Mouse (Mus musculus) forebrain, embryonic 16.5 days (tissue): ENCODE results near the gene Chrna1. TPM values are rescaled to one million over a fixed set of nuclear protein-coding genes. Genes with fewer than 3 reads are reported as not detected.
A peak's percentile ranks its signal among the peaks of the same experiment; 100 is the strongest.

ENCODE experiments used
- ATAC-seq: fragments of 200-750 bp; cut with Nextera tagmentation; 2 replicates; pipeline ENCODE4 v1.8.0; 2017; ENCODE audit warnings: mild to moderate bottlenecking, moderate library complexity
- H3K27ac ChIP-seq: fragments of 300-500 bp; sonication (generic); 2 replicates; pipeline ENCODE4 v1.5.1; 2014; ENCODE audit warnings: low read length, control low read depth
- H3K27me3 ChIP-seq: fragments of 300-500 bp; sonication (generic); replicated peaks from 2 replicates; pipeline ENCODE4 v1.6.1; 2014; ENCODE audit warnings: low read length; ENCODE audit not compliant: control insufficient read depth, insufficient read depth
- H3K36me3 ChIP-seq: fragments of 300-500 bp; sonication (generic); 2 replicates; pipeline ENCODE4 v1.6.1; 2014; ENCODE audit not compliant: control insufficient read depth, insufficient read depth
- H3K4me1 ChIP-seq: fragments of 300-500 bp; sonication (generic); replicated peaks from 2 replicates; pipeline ENCODE4 v1.6.1; 2014; ENCODE audit warnings: low read length; ENCODE audit not compliant: control insufficient read depth, insufficient read depth
- H3K4me2 ChIP-seq: fragments of 300-500 bp; sonication (generic); 2 replicates; pipeline ENCODE4 v1.6.1; 2014; ENCODE audit warnings: mild to moderate bottlenecking, low read length, control low read depth
- H3K4me3 ChIP-seq: fragments of 300-500 bp; sonication (generic); replicated peaks from 2 replicates; pipeline ENCODE4 v1.5.1; 2014; ENCODE audit warnings: mild to moderate bottlenecking, low read length, control low read depth
- H3K9ac ChIP-seq: fragments of 300-500 bp; sonication (generic); replicated peaks from 2 replicates; pipeline ENCODE4 v1.6.1; 2014; ENCODE audit warnings: low read depth, low read length, control low read depth
- H3K9me3 ChIP-seq: fragments of 300-500 bp; sonication (generic); 2 replicates; pipeline ENCODE4 v1.6.1; 2016; ENCODE audit warnings: low read length; ENCODE audit not compliant: control insufficient read depth
- WGBS: fragments of 180-500 bp; shearing (Covaris S2); extraction: QIAGEN DNeasy Blood & Tissue Kit; methylation state at CpG from one replicate; pipeline ENCODE4 v1.1.7; 2014; 5-methylcytosine and 5-hydroxymethylcytosine counted together
- polyA plus RNA-seq: library from polyadenylated mRNA; unstranded; fragments of >200 nt; fragmentation: Nextera tagmentation; extraction: Ambion mirVana; gene quantifications from 2 replicates; pipeline ENCODE4 v1.2.1, GENCODE M21; 2015

Chrna1 gene
- polyA plus RNA-seq, 1 experiment from 2014 or later: 0.10 TPM

DNA sequence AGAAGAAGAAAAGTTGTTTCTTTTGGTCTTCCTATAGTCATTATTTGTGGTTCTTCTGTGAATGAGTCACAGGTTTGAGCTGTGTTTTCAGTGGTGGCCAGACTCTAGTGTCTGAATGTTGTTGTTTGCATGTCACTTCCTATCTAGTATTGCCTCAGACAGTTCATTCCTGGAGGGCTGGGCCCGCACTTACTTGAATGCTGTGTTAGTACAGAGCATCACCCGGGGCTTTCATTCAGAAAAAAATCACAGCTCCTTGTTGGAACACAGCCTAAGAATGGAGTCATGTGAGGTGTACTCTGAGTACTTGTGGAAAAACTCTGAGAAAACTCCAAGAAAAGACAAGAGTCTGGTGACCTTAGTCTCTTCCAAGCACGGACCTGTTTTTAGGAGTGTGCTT lies 27.2 kb downstream of the Chrna1 start:
- Histone ChIP-seq H3K4me1 (0 out of 2 replicates have a peak, but pooled peaks cover 2% of the 10 kb centered on the region), H3K9ac (no peak overlapping the region), H3K36me3 (no peaks in the 10 kb centered on the region), H3K4me2 (no peak overlapping the region), H3K27ac (no peak overlapping the region), H3K4me3 (no peak overlapping the region), H3K9me3 (no peaks in the 10 kb centered on the region), H3K27me3 (no peaks in the 10 kb centered on the region)
- WGBS: 82% methylated on average over 3 of the region's 3 CpGs
- ATAC-seq: no peak

DNA sequence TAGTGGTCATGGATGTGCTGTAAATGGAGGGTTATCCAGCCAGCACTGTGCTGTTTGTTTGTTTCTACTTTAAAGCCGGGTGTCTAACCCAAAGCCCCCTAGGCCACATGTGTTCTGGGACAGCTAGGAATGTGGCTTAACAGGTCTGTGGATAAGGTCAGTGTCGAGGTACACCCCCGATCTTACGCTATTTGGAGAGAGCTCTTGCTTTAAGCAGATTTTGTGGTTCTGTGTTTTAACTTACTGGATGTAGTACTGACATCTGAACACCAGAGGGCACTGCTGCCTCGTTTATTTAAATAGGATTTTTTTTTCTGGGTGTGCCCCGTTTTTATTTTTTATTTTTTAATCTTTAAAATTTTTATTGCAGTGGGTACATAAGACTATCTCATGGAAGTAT lies 29.4 kb downstream of the Chrna1 start:
- 22% methylated on average over 6 of the region's 6 CpGs for WGBS
- no peaks in the 10 kb centered on the region for H3K9me3 ChIP-seq
- H3K4me2 ChIP-seq: peak overlapping the region; percentile 37; the same call in 1 of the 2 replicates
- H3K27me3 ChIP-seq: no peaks in the 10 kb centered on the region
- no peaks in the 10 kb centered on the region for H3K36me3 ChIP-seq
- H3K4me1 ChIP-seq: 0 out of 2 replicates have a peak, but pooled peaks cover 2% of the 10 kb centered on the region
- ATAC-seq: no peak
- no peak overlapping the region for H3K27ac ChIP-seq
- no peak overlapping the region for H3K4me3 ChIP-seq
- 0 out of 2 replicates have a peak overlapping the region, but pooled peaks have one; percentile 22 for H3K9ac ChIP-seq

- Histone ChIP-seq H3K4me3 (no peak overlapping the region), H3K4me2 (no peak overlapping the region), H3K27ac (no peak overlapping the region), H3K36me3 (no peaks in the 10 kb centered on the region), H3K9me3 (no peaks in the 10 kb centered on the region), H3K9ac (no peak overlapping the region), H3K4me1 (0 out of 2 replicates have a peak, but pooled peaks cover 3% of the 10 kb centered on the region), H3K27me3 (no peaks in the 10 kb centered on the region)
- 67% methylated on average over 2 of the region's 2 CpGs for whole genome bisulfite sequencing
- ATAC-seq: no peak
Measured at GRCm38 (mm10) chr2:73548542-73548941, 31.6 kb downstream of the Chrna1 start.

DNA sequence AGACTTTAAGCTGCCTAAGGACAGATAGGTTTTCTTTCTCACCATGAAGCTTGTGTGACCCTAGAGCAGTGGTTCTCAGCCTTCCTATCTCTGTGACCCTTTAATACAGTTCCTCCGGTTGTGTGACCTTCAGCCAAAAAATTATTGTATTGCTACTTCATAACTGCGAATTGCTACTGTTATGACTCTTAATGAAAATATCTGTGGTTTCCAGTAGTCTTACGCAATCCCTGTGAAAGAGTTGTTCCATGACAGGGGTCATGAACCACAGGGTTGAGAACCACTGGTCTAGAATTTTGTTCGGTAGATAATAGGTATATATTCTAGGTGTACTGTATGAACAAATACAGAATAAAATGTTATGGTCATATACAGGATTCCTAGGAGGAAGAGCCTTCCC lies 32.9 kb downstream of the Chrna1 start:
- H3K27ac ChIP-seq: no peak overlapping the region
- H3K4me3 ChIP-seq: no peak overlapping the region
- no peak overlapping the region for H3K9ac ChIP-seq
- H3K4me2 ChIP-seq: no peak overlapping the region
- H3K4me1 ChIP-seq: 0 out of 2 replicates have a peak, but pooled peaks cover 4% of the 10 kb centered on the region
- no peak for ATAC-seq
- H3K36me3 ChIP-seq: no peaks in the 10 kb centered on the region
- H3K27me3 ChIP-seq: no peaks in the 10 kb centered on the region; the same call in 1 of the 2 replicates
- WGBS: 96% methylated on average over 4 of the region's 4 CpGs
- no peaks in the 10 kb centered on the region for H3K9me3 ChIP-seq

DNA sequence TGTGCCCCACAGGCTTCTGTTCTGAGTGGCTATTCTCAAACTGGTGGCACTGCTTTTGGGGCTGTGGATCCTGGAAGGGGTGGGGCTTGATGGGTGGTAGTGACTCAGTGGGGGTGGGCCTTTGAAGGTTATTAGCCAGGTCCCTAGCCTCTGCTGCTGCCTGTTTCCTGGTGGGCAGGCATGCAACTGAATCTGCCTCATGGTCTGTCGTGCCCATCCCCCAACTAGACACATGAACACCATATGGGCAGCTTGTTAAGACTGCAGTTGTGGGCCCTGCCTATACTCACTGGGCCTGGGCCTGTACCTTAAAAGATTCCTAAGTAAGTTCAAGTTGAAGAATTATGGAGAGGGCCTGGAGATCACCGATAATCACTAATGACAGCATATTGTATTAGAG lies 34.6 kb downstream of the Chrna1 start:
- no peak overlapping the region for H3K9ac ChIP-seq
- H3K27ac ChIP-seq: no peak overlapping the region
- H3K4me2 ChIP-seq: no peak overlapping the region
- 0 out of 2 replicates have a peak, but pooled peaks cover 2% of the 10 kb centered on the region for H3K4me1 ChIP-seq
- H3K36me3 ChIP-seq: no peaks in the 10 kb centered on the region
- WGBS: 90% methylated on average over 2 of the region's 2 CpGs
- H3K27me3 ChIP-seq: no peaks in the 10 kb centered on the region; the same call in 1 of the 2 replicates
- no peaks in the 10 kb centered on the region for H3K9me3 ChIP-seq
- H3K4me3 ChIP-seq: no peak overlapping the region
- 0 out of 2 replicates have a peak, but pooled peaks have one; percentile 43 for ATAC-seq

DNA sequence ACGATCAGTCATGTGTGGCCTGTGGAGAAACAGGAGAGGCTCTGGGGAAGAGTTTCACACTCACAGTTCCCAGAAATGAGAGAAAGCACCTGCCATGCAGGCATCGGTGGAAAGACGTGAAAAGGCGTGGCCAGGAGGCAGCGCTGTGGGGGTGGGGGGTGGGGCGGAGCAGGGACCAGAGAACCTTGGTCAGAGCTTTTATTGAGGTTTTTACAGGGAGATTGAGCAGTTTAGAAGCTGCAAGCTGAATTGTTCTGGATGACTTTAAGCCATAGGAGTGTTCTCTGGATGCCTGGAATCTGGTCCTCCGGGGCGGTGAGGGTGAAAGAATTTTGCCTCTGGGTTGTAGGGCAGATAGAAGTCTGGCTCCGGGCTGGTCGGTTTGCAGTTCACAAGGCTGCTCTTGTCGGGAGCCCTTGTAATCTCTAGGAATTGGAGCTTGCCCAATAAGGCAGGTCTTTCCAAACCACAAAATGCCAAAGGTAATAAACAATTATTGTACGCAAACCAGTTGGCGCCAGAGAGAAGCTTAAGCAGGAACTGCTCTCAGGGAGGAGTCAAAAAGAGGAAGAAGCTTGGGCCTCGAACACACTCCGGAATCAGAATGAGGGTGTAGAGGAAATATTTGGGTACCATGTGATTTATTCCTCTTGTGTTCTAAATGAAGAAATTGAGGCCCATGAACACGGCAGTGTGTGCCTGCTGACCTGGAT lies 39.5 kb downstream of the Chrna1 start:
- Histone ChIP-seq H3K4me3 (no peak overlapping the region), H3K4me2 (peak overlapping the region; percentile 23; the same call in 1 of the 2 replicates), H3K27ac (no peak overlapping the region), H3K9me3 (no peaks in the 10 kb centered on the region), H3K4me1 (peaks cover 5% of the 10 kb centered on the region; the same call in 1 of the 2 replicates), H3K27me3 (no peaks in the 10 kb centered on the region; the same call in 1 of the 2 replicates), H3K9ac (no peak overlapping the region), H3K36me3 (no peaks in the 10 kb centered on the region)
- WGBS: 39% methylated on average over 16 of the region's 16 CpGs
- no peak for ATAC-seq

- ATAC-seq: no peak
- H3K4me1 ChIP-seq: peaks cover 5% of the 10 kb centered on the region; the same call in 1 of the 2 replicates
- no peaks in the 10 kb centered on the region for H3K36me3 ChIP-seq
- no peak overlapping the region for H3K27ac ChIP-seq
- 47% methylated on average over 1 of the region's 1 CpGs for WGBS
- H3K27me3 ChIP-seq: no peaks in the 10 kb centered on the region; the same call in 1 of the 2 replicates
- H3K9me3 ChIP-seq: no peaks in the 10 kb centered on the region
- no peak overlapping the region for H3K4me2 ChIP-seq
- no peak overlapping the region for H3K4me3 ChIP-seq
- H3K9ac ChIP-seq: no peak overlapping the region
Measured at GRCm38 (mm10) chr2:73539697-73540096, 40.4 kb downstream of the Chrna1 start.

- Histone ChIP-seq H3K27ac (no peak overlapping the region), H3K4me2 (no peak overlapping the region), H3K4me3 (no peak overlapping the region), H3K9ac (no peak overlapping the region), H3K27me3 (no peaks in the 10 kb centered on the region; the same call in 1 of the 2 replicates), H3K4me1 (peaks cover 5% of the 10 kb centered on the region; the same call in 1 of the 2 replicates), H3K9me3 (no peaks in the 10 kb centered on the region), H3K36me3 (no peaks in the 10 kb centered on the region)
- no peak for ATAC-seq
- 84% methylated on average over 3 of the region's 3 CpGs for WGBS
Measured at GRCm38 (mm10) chr2:73539141-73539540, 41.0 kb downstream of the Chrna1 start.

GRCm38 (mm10) chr2:73538590-73538989 lies 41.5 kb downstream of the Chrna1 start:
- Histone ChIP-seq H3K4me2 (no peak overlapping the region), H3K4me1 (peaks cover 4% of the 10 kb centered on the region; the same call in 1 of the 2 replicates), H3K27ac (no peak overlapping the region), H3K9ac (no peak overlapping the region), H3K4me3 (no peak overlapping the region), H3K9me3 (no peaks in the 10 kb centered on the region), H3K27me3 (no peaks in the 10 kb centered on the region; the same call in 1 of the 2 replicates), H3K36me3 (no peaks in the 10 kb centered on the region)
- no peak for ATAC-seq
- WGBS: 80% methylated on average over 13 of the region's 13 CpGs
